Mouse (Mus musculus): Measurements from ENCODE around the gene Gm5930. TPM values are rescaled to one million over a fixed set of nuclear protein-coding genes. Genes with fewer than 3 reads are reported as not detected.
"Not testable (repeated sequence)": the region's sequence is repeated elsewhere in the genome, so short reads cannot be mapped to it uniquely, and the experiment has no call there.

Gm5930 gene
- total RNA-seq (2021) (not detected), polyA plus RNA-seq (2012; rRNA removed) (not detected in 2 replicates)
- long read RNA-seq: 0 reads

DNA sequence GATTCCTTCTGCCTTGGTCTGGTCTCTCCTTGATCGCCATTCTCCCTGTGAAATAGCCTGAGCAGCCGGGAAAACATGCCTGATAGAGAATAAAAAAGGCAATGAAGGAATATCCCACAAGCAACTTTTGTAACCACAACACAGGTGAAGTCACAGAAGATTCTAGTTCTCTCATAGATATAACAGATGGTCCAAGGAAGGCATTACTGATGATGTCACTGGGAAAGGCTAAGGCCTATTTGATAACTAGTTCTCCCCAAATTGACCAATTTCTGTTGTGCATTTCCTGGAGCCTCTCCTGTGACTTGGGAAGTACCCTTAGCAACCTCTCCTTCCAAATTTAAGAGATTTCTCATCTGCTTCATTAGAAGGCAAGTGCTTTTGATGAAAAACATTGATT, at the start of gene Gm5930:
TSS of gene Gm5930 (minus strand) at position 101 of the 400 bp plus-strand sequence.
- DNase-seq: not testable (repeated sequence)

GRCm38 (mm10) chr14:44384233-44384632, 45.8 kb upstream of the Gm5930 start:
- not testable (repeated sequence) for DNase-seq

DNA sequence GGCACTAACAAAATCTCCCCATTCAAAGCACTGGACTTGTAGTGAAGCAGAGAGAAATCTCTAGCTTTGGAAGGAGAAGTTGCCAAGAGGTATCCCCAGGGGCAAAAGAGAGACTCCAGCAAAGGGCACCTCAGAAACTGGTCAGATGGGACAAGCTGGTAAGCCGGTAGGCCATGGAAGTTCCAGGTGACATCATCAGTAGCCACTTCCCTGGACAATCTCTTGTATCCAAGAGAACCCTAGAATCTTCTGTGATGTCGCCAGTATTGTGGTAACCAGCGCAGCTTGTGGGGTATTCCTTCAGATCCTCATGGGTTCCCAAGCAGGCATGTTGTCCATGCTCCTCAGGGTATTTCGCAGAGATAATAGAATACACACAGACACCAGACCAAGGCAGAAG, 26.7 kb upstream of the Gm5930 start, which contains the start of gene Gm8229:
TSS of gene Gm8229 (plus strand) at position 301 of the 400 bp plus-strand sequence.
- DNase-seq: not testable (repeated sequence)

- DNase-seq: not testable (repeated sequence)
These were observed 23.9 kb upstream of the Gm5930 start for GRCm38 (mm10) chr14:44362301-44362700.

DNA sequence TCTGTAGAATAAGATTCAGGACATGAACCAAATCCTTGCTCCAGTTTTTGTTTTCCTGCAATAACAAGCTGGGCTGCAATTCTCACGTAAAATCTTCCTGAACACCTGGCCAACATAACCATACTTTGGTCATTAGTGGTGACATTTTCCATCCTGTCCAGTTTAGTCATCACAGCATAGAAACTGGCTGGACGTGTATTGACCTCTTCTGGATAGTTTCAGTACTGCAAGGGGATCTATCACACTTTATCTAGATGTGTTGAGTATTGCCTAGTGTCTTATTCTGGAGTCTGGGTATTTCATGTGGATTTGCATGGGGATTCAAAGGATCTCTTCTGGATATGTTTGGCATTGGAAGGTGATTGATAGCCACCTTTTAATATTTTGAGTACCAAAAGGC, 23.0 kb upstream of the Gm5930 start:
- not testable (repeated sequence) for DNase-seq

DNA sequence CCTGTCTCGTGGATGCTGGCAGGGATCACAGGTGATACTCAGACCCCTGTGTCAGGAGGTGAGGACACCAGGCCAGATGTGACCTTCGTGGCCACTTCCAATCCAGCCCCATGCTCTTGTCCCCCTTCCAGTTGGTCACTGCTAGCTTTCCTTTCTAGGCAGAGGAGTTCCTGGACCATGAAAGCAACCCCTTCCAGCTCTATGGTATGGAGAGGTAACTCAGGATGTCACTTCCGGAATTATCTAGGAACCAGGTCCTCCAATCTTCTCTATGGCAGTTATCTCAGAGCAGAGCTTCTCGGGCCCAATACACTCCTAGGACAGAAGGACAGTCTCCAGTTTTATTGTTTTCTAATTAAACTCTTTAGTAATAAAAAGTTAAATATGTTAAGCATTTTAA, 26.3 kb downstream of the Gm5930 start:
- not testable (repeated sequence) for DNase-seq

GRCm38 (mm10) chr14:44285280-44285679, 53.1 kb downstream of the Gm5930 start, which contains the start of gene Gm8220:
Gene Gm8220, plus strand, starts transcription at chr14:44285580.
- not testable (repeated sequence) for DNase-seq

Other genes starting within 250 kb of the Gm5930 start
- 1 to 10 TPM; 1.7 to 5.1 TPM for gene Ear2, start 235.9 kb downstream of the Gm5930 start, total RNA-seq (2021)
- 7.5 and 8.8 TPM in 2 replicates for gene Ear2, start 235.9 kb downstream of the Gm5930 start, polyA plus RNA-seq (2012; rRNA removed)
- gene Gm3327, start 214.7 kb downstream of the Gm5930 start, total RNA-seq (2021): not detected
- not detected in 2 replicates for gene Gm3327, start 214.7 kb downstream of the Gm5930 start, polyA plus RNA-seq (2012; rRNA removed)
- gene Gm8212, start 140.9 kb downstream of the Gm5930 start, total RNA-seq (2021): not detected
- not detected in 2 replicates for gene Gm8212, start 140.9 kb downstream of the Gm5930 start, polyA plus RNA-seq (2012; rRNA removed)
- gene 4930503E14Rik, start 125.3 kb downstream of the Gm5930 start, total RNA-seq (2021): not detected
- not detected in 2 replicates for gene 4930503E14Rik, start 125.3 kb downstream of the Gm5930 start, polyA plus RNA-seq (2012; rRNA removed)
- gene Gm8220, start 53.0 kb downstream of the Gm5930 start, total RNA-seq (2021): not detected
- gene Gm8220, start 53.0 kb downstream of the Gm5930 start, polyA plus RNA-seq (2012; rRNA removed): not detected in 2 replicates
- gene Gm8229, start 26.8 kb upstream of the Gm5930 start, total RNA-seq (2021): not detected
- gene Gm8229, start 26.8 kb upstream of the Gm5930 start, polyA plus RNA-seq (2012; rRNA removed): not detected in 2 replicates
- gene Gm3371, start 72.1 kb upstream of the Gm5930 start, total RNA-seq (2021): not detected
- gene Gm3371, start 72.1 kb upstream of the Gm5930 start, polyA plus RNA-seq (2012; rRNA removed): not detected in 2 replicates
- gene Gm8232, start 95.1 kb upstream of the Gm5930 start, total RNA-seq (2021): not detected
- gene Gm8232, start 95.1 kb upstream of the Gm5930 start, polyA plus RNA-seq (2012; rRNA removed): not detected in 2 replicates
- gene BC061237, start 153.9 kb upstream of the Gm5930 start, total RNA-seq (2021): not detected
- not detected in 2 replicates for gene BC061237, start 153.9 kb upstream of the Gm5930 start, polyA plus RNA-seq (2012; rRNA removed)
- gene Gm17093, start 179.7 kb upstream of the Gm5930 start, total RNA-seq (2021): not detected
- not detected in 2 replicates for gene Gm17093, start 179.7 kb upstream of the Gm5930 start, polyA plus RNA-seq (2012; rRNA removed)
- not detected for gene Gm8247, start 244.6 kb upstream of the Gm5930 start, total RNA-seq (2021)
- gene Gm8247, start 244.6 kb upstream of the Gm5930 start, polyA plus RNA-seq (2012; rRNA removed): not detected in 2 replicates